Mouse (Mus musculus): ENCODE measurements around the gene Rab8b. TPM values are rescaled to one million over a fixed set of nuclear protein-coding genes. Genes with fewer than 3 reads are reported as not detected.

Gene Rab8b
- 30.5 and 36.5 TPM in 2 replicates for polyA plus RNA-seq (2015; fragmentation: Nextera tagmentation; extraction: Ambion mirVana)

GRCm38 (mm10) chr9:66919382-66919971 is at the start of gene Rab8b:
Gene Rab8b, minus strand, starts transcription at chr9:66919687.
- no peaks in the 10 kb centered on the region for H3K9me3 ChIP-seq
- peak within 1 kb of the TSS; percentile 97 for H3K9ac ChIP-seq
- under 1% methylated on average over 47 of the region's 49 CpGs for WGBS
- H3K27ac ChIP-seq (replicated peaks) = peak within 1 kb of the TSS; percentile 94
- 0 out of 2 replicates have a peak, but pooled peaks cover 3% of the 10 kb centered on the region for H3K36me3 ChIP-seq
- H3K4me3 ChIP-seq = peak within 1 kb of the TSS; percentile 93
- H3K4me1 ChIP-seq (replicated peaks) = peaks cover 44% of the 10 kb centered on the region
- no peaks in the 10 kb centered on the region for H3K27me3 ChIP-seq
- peak within 1 kb of the TSS; percentile 87 for H3K4me2 ChIP-seq
- peak; percentile 99 for ATAC-seq (ENCODE audit: low read depth)

- ATAC-seq (ENCODE audit: low read depth) = no peak
- H3K9ac ChIP-seq = no peak overlapping the region
- no peaks in the 10 kb centered on the region for H3K4me1 ChIP-seq (replicated peaks)
- H3K36me3 ChIP-seq = peaks cover 42% of the 10 kb centered on the region
- no peak overlapping the region for H3K4me3 ChIP-seq
- no peak overlapping the region for H3K4me2 ChIP-seq
- 85% methylated on average over 8 of the region's 8 CpGs for WGBS
- no peak overlapping the region for H3K27ac ChIP-seq (replicated peaks)
- no peaks in the 10 kb centered on the region for H3K9me3 ChIP-seq
- H3K27me3 ChIP-seq = no peaks in the 10 kb centered on the region
These were observed 48.0 kb upstream of the Rab8b start for GRCm38 (mm10) chr9:66967492-66967891.

- Histone ChIP-seq H3K27me3 (no peaks in the 10 kb centered on the region), H3K9me3 (no peaks in the 10 kb centered on the region), H3K4me1 (replicated peaks) (no peaks in the 10 kb centered on the region), H3K36me3 (0 out of 2 replicates have a peak, but pooled peaks cover 4% of the 10 kb centered on the region), H3K27ac (replicated peaks) (no peak overlapping the region), H3K4me2 (no peak overlapping the region), H3K4me3 (no peak overlapping the region), H3K9ac (no peak overlapping the region)
- ATAC-seq (ENCODE audit: low read depth) = no peak
- WGBS = 68% methylated on average over 3 of the region's 3 CpGs
These were observed 42.0 kb upstream of the Rab8b start for GRCm38 (mm10) chr9:66961478-66961877.

GRCm38 (mm10) chr9:66957451-66957850 is 38.0 kb upstream of the Rab8b start:
- H3K4me2 ChIP-seq = no peak overlapping the region
- no peaks in the 10 kb centered on the region for H3K4me1 ChIP-seq (replicated peaks)
- WGBS = 90% methylated on average over 3 of the region's 3 CpGs
- no peaks in the 10 kb centered on the region for H3K9me3 ChIP-seq
- ATAC-seq (ENCODE audit: low read depth) = no peak
- H3K27ac ChIP-seq (replicated peaks) = no peak overlapping the region
- H3K4me3 ChIP-seq = no peak overlapping the region
- no peak overlapping the region for H3K9ac ChIP-seq
- H3K36me3 ChIP-seq = peaks cover 13% of the 10 kb centered on the region; the same call in 1 of the 2 replicates
- H3K27me3 ChIP-seq = no peaks in the 10 kb centered on the region

GRCm38 (mm10) chr9:66952886-66953285 is 33.4 kb upstream of the Rab8b start:
- Histone ChIP-seq H3K9ac (no peak overlapping the region), H3K36me3 (peaks cover 21% of the 10 kb centered on the region), H3K4me2 (no peak overlapping the region), H3K4me1 (replicated peaks) (no peaks in the 10 kb centered on the region), H3K27ac (replicated peaks) (no peak overlapping the region), H3K4me3 (no peak overlapping the region), H3K27me3 (no peaks in the 10 kb centered on the region), H3K9me3 (no peaks in the 10 kb centered on the region)
- 90% methylated on average over 2 of the region's 2 CpGs for WGBS
- no peak for ATAC-seq (ENCODE audit: low read depth)

GRCm38 (mm10) chr9:66952321-66952720 is 32.8 kb upstream of the Rab8b start:
- no peak for ATAC-seq (ENCODE audit: low read depth)
- Histone ChIP-seq H3K9me3 (no peaks in the 10 kb centered on the region), H3K4me1 (replicated peaks) (no peaks in the 10 kb centered on the region), H3K27me3 (no peaks in the 10 kb centered on the region), H3K36me3 (peaks cover 21% of the 10 kb centered on the region), H3K4me3 (no peak overlapping the region), H3K27ac (replicated peaks) (no peak overlapping the region), H3K9ac (no peak overlapping the region), H3K4me2 (no peak overlapping the region)
- 86% methylated on average over 8 of the region's 8 CpGs for WGBS

GRCm38 (mm10) chr9:66948536-66948935 is 29.0 kb upstream of the Rab8b start:
- Histone ChIP-seq H3K4me2 (no peak overlapping the region), H3K9ac (no peak overlapping the region), H3K27ac (replicated peaks) (no peak overlapping the region), H3K27me3 (no peaks in the 10 kb centered on the region), H3K4me3 (no peak overlapping the region), H3K4me1 (replicated peaks) (peaks cover 10% of the 10 kb centered on the region), H3K9me3 (no peaks in the 10 kb centered on the region), H3K36me3 (peaks cover 7% of the 10 kb centered on the region; the same call in 1 of the 2 replicates)
- ATAC-seq (ENCODE audit: low read depth) = no peak
- WGBS = 93% methylated on average over 2 of the region's 2 CpGs

- no peaks in the 10 kb centered on the region for H3K27me3 ChIP-seq
- peak within 1 kb of the TSS; percentile 94 for H3K4me3 ChIP-seq
- H3K4me1 ChIP-seq (replicated peaks) = peaks cover 10% of the 10 kb centered on the region
- peak within 1 kb of the TSS; percentile 96 for H3K27ac ChIP-seq (replicated peaks)
- H3K36me3 ChIP-seq = peaks cover 7% of the 10 kb centered on the region; the same call in 1 of the 2 replicates
- peak within 1 kb of the TSS; percentile 88 for H3K9ac ChIP-seq
- no peaks in the 10 kb centered on the region for H3K9me3 ChIP-seq
- peak within 1 kb of the TSS; percentile 87 for H3K4me2 ChIP-seq
- WGBS = under 1% methylated on average over 77 of the region's 77 CpGs
- ATAC-seq (ENCODE audit: low read depth) = peak; percentile 99
These were observed 26.5 kb upstream of the Rab8b start, which contains the start of gene Rps27l for GRCm38 (mm10) chr9:66945647-66946641. Gene Rps27l, plus strand, starts transcription at chr9:66946086.

GRCm38 (mm10) chr9:66945161-66945560 is 25.7 kb upstream of the Rab8b start:
- Histone ChIP-seq H3K4me1 (replicated peaks) (peaks cover 10% of the 10 kb centered on the region), H3K9me3 (no peaks in the 10 kb centered on the region), H3K27me3 (no peaks in the 10 kb centered on the region), H3K27ac (replicated peaks) (peak overlapping the region; percentile 96), H3K4me2 (peak overlapping the region; percentile 87), H3K36me3 (peaks cover 7% of the 10 kb centered on the region; the same call in 1 of the 2 replicates), H3K4me3 (peak overlapping the region; percentile 94), H3K9ac (peak overlapping the region; percentile 88)
- no peak; the same call in 1 of the 2 replicates for ATAC-seq (ENCODE audit: low read depth)
- WGBS = 34% methylated on average over 4 of the region's 4 CpGs

- no peaks in the 10 kb centered on the region for H3K36me3 ChIP-seq
- 10% methylated on average over 4 of the region's 4 CpGs for WGBS
- H3K4me2 ChIP-seq = no peak overlapping the region
- H3K9ac ChIP-seq = no peak overlapping the region
- no peak overlapping the region for H3K27ac ChIP-seq (replicated peaks)
- H3K27me3 ChIP-seq = no peaks in the 10 kb centered on the region
- no peak; the same call in 1 of the 2 replicates for ATAC-seq (ENCODE audit: low read depth)
- peaks cover 19% of the 10 kb centered on the region for H3K4me1 ChIP-seq (replicated peaks)
- no peak overlapping the region for H3K4me3 ChIP-seq
- no peaks in the 10 kb centered on the region for H3K9me3 ChIP-seq
These were observed 19.3 kb upstream of the Rab8b start for GRCm38 (mm10) chr9:66938836-66939235.

- no peak overlapping the region for H3K27ac ChIP-seq (replicated peaks)
- H3K4me1 ChIP-seq (replicated peaks) = peaks cover 28% of the 10 kb centered on the region
- H3K36me3 ChIP-seq = no peaks in the 10 kb centered on the region
- H3K27me3 ChIP-seq = no peaks in the 10 kb centered on the region
- 65% methylated on average over 8 of the region's 8 CpGs for WGBS
- no peak overlapping the region for H3K9ac ChIP-seq
- no peak overlapping the region for H3K4me3 ChIP-seq
- no peaks in the 10 kb centered on the region for H3K9me3 ChIP-seq
- no peak overlapping the region for H3K4me2 ChIP-seq
- no peak for ATAC-seq (ENCODE audit: low read depth)
These were observed 18.0 kb upstream of the Rab8b start for GRCm38 (mm10) chr9:66937507-66937906.

Data from neural tube, embryonic 13.5 days (tissue).